Mouse (Mus musculus) left cerebral cortex, postnatal 10 days (tissue): ENCODE data around the gene Sectm1b. TPM values are rescaled to one million over a fixed set of nuclear protein-coding genes. Genes with fewer than 3 reads are reported as not detected.
A peak's percentile ranks its signal among the peaks of the same experiment; 100 is the strongest.
"Not testable (repeated sequence)": the region's sequence is repeated elsewhere in the genome, so short reads cannot be mapped to it uniquely, and the experiment has no call there.

Experiments
- DNase-seq, 2 experiments: peaks; one replicate each; pipeline ENCODE4 v3.0.0; 2021 to 2022; ENCODE audit warnings: low spot score in 2 of 2, mixed read lengths in 1 of 2; ENCODE audit errors: extremely low spot score in 1 of 2
- intact Hi-C: fragments of 180-260 bp; cut with DNase I; formaldehyde crosslinking; loops from one replicate; pipeline ENCODE4 v1.15.1; 2025
- total RNA-seq, 2 experiments: library from RNA; stranded (reverse); gene quantifications; 2 replicates each; pipeline ENCODE4 v1.2.3; 2021

Gene Sectm1b
- not detected for total RNA-seq

GRCm38 (mm10) chr11:121063379-121063778 is at the start of gene Sectm1b:
TSS of gene Sectm1b (minus strand) at chr11:121063569.
- DNase-seq = no peak
- intact Hi-C loops = no loop called here

- intact Hi-C loops = no loop called here
- DNase-seq = no peak
Observed at GRCm38 (mm10) chr11:121112091-121112775, 48.9 kb upstream of the Sectm1b start.

GRCm38 (mm10) chr11:121111601-121112000 is 48.2 kb upstream of the Sectm1b start:
- DNase-seq = no peak
- intact Hi-C loops = no loop called here

GRCm38 (mm10) chr11:121111051-121111450 is 47.7 kb upstream of the Sectm1b start:
- intact Hi-C loops = no loop called here
- no peak for DNase-seq

- DNase-seq = peak; percentile 36 to 60
- intact Hi-C loops = no loop called here
Observed at GRCm38 (mm10) chr11:121109986-121110385, 46.6 kb upstream of the Sectm1b start.

GRCm38 (mm10) chr11:121108061-121108460 is 44.7 kb upstream of the Sectm1b start:
- intact Hi-C loops = no loop called here
- peak in 1 of 2 experiments; percentile 45 for DNase-seq

GRCm38 (mm10) chr11:121107242-121107641 is 43.9 kb upstream of the Sectm1b start:
- intact Hi-C loops, DNase-seq: not testable (repeated sequence)

- no peak for DNase-seq
- intact Hi-C loops = no loop called here
Observed at GRCm38 (mm10) chr11:121101124-121101805, 37.9 kb upstream of the Sectm1b start.

- intact Hi-C loops = no loop called here
- no peak for DNase-seq
Observed at GRCm38 (mm10) chr11:121100692-121101091, 37.3 kb upstream of the Sectm1b start.

- intact Hi-C loops = no loop called here
Observed at GRCm38 (mm10) chr11:121099762-121100161, 36.4 kb upstream of the Sectm1b start.

GRCm38 (mm10) chr11:121092606-121093585 is 29.5 kb upstream of the Sectm1b start:
- DNase-seq = no peak
- intact Hi-C loops = no loop called here

More at GRCm38 (mm10) chr11:121099762-121100161, 36.4 kb upstream of the Sectm1b start:
- DNase-seq = no peak

- no peak for DNase-seq
- intact Hi-C loops = no loop called here
Observed at GRCm38 (mm10) chr11:121090943-121091342, 27.6 kb upstream of the Sectm1b start.

GRCm38 (mm10) chr11:121089756-121090546 is 26.6 kb upstream of the Sectm1b start:
- intact Hi-C loops = no loop called here
- DNase-seq = no peak

GRCm38 (mm10) chr11:121088997-121089396 is 25.6 kb upstream of the Sectm1b start:
- intact Hi-C loops = no loop called here
- no peak for DNase-seq

- no peak for DNase-seq
- intact Hi-C loops = no loop called here
Observed at GRCm38 (mm10) chr11:121086296-121086695, 22.9 kb upstream of the Sectm1b start.

- DNase-seq = no peak
- intact Hi-C loops = no loop called here
Observed at GRCm38 (mm10) chr11:121085181-121085580, 21.8 kb upstream of the Sectm1b start.

GRCm38 (mm10) chr11:121082857-121083500 is 19.6 kb upstream of the Sectm1b start:
- intact Hi-C loops = no loop called here
- no peak for DNase-seq

- intact Hi-C loops = no loop called here
Observed at GRCm38 (mm10) chr11:121082250-121082649, 18.9 kb upstream of the Sectm1b start.

More at GRCm38 (mm10) chr11:121082250-121082649, 18.9 kb upstream of the Sectm1b start:
- no peak for DNase-seq
